12 mouse cellular contexts compared by ENCODE assay signal in the genomic region with DNA sequence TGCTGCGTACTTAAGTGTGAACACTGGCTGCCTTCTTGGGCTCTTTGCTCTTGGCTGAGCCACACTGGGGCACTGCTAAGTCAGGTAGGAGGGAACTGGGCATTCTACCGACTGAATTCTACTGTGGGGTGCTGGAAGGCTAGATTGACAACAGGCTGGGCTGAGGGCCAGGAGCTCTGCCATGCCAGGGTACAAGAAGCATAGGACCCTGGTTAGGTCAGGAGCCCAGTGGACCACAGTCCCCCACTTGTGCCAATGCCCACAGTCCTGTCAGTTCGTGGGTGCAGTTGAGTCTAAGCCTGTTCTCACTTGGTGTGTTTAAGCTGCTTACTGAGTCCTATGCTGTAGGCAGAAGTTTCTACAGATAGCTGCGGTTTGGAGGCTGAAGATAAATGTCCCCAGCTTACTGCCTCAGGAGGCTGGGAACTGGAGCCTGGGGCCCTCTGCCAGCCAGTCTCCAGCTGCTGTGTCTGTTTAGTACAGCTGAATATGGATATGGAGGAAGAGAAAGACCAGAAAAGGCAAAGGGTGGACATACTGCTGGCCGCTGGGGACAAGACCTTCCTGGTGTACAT. TPM values are rescaled to one million over a fixed set of nuclear protein-coding genes. Genes with fewer than 3 reads are reported as not detected.
A peak's percentile ranks its signal among the peaks of the same experiment; 100 is the strongest.
DNase-seq lines count a peak whose midpoint lies in the region; ATAC-seq and TF ChIP-seq lines count a peak whose summit lies in the region.
"Had no signal": no experiment of that assay in that cellular context is flagged by ENCODE, and none has a peak within 500 bp of the region (broad histone marks: within the 10 kb centered on the region; RNA-seq: fewer than 3 reads in every experiment).

No protein-coding gene starts in this region.

- no peak for TF ChIP-seq POLR2A in kidney, adult 2 months (IDR thresholded peaks at IDR 0.05; ENCODE audit: low read depth, low read length)

- H3K4me3 ChIP-seq in kidney, adult 2 months (ENCODE audit: insufficient read depth, low read depth, low read length) = no peak overlapping the region
- peak overlapping the region; percentile 60 for H3K4me3 ChIP-seq in forebrain, embryonic 13.5 days
- H3K4me3 ChIP-seq in midbrain, embryonic 11.5 days (ENCODE audit: low read depth, low read length) = no peak overlapping the region
- H3K4me3 ChIP-seq: myocyte had no signal

- no peaks in the 10 kb centered on the region for H3K27me3 ChIP-seq in kidney, adult 2 months (replicated peaks; ENCODE audit: control insufficient read depth, insufficient read depth, low read length)
- peaks cover 28% of the 10 kb centered on the region for H3K27me3 ChIP-seq in forebrain, embryonic 13.5 days
- peaks cover 19% of the 10 kb centered on the region for H3K27me3 ChIP-seq in midbrain, embryonic 11.5 days (ENCODE audit: control insufficient read depth, insufficient read depth, low read length)

- WGBS in kidney, adult 2 months = 59% methylated on average over 5 of the region's 5 CpGs
- WGBS in forebrain, embryonic 13.5 days = 55% methylated on average over 5 of the region's 5 CpGs
- 70% methylated on average over 5 of the region's 5 CpGs for WGBS in midbrain, embryonic 11.5 days

- DNase-seq in kidney, adult 2 months = peak; percentile 7
- no peak for DNase-seq in kidney, postnatal 4 days
- DNase-seq in brain, adult 2 months (ENCODE audit: low read depth, low spot score) = peak; percentile 48
- no peak for DNase-seq in midbrain, embryonic 11.5 days (ENCODE audit: low spot score, missing footprints)
- no peak for DNase-seq in embryo, embryonic 10 days (ENCODE audit: low spot score)
- DNase-seq in gastrocnemius, adult 8-10 months (ENCODE audit: low spot score in 2 of 2) = no peak

- H3K36me3 ChIP-seq in kidney, adult 2 months (ENCODE audit: control insufficient read depth, insufficient read depth, low read length) = no peaks in the 10 kb centered on the region
- H3K36me3 ChIP-seq in forebrain, embryonic 13.5 days (ENCODE audit: poor library complexity, severe bottlenecking) = no peaks in the 10 kb centered on the region
- H3K36me3 ChIP-seq in midbrain, embryonic 11.5 days (ENCODE audit: control insufficient read depth, insufficient read depth, low read length) = no peaks in the 10 kb centered on the region

- no peak overlapping the region for H3K9ac ChIP-seq in forebrain, embryonic 13.5 days
- no peak overlapping the region for H3K9ac ChIP-seq in midbrain, embryonic 11.5 days (ENCODE audit: low read length)

- H3K27ac ChIP-seq in kidney, adult 2 months (ENCODE audit: insufficient read depth, low read depth, low read length) = peak overlapping the region; percentile 37; the same call in 1 of the 2 replicates
- no peak overlapping the region for H3K27ac ChIP-seq in forebrain, embryonic 13.5 days
- no peak overlapping the region for H3K27ac ChIP-seq in midbrain, embryonic 11.5 days (ENCODE audit: low read depth, low read length)

- H3K4me1 ChIP-seq in kidney, adult 2 months (ENCODE audit: control insufficient read depth, insufficient read depth, low read length) = no peaks in the 10 kb centered on the region; the same call in 1 of the 2 replicates
- peaks cover 18% of the 10 kb centered on the region for H3K4me1 ChIP-seq in forebrain, embryonic 13.5 days
- peaks cover 8% of the 10 kb centered on the region for H3K4me1 ChIP-seq in midbrain, embryonic 11.5 days (ENCODE audit: control insufficient read depth, insufficient read depth, low read length)

- no peak for TF ChIP-seq CTCF in kidney, adult 2 months (conservative IDR thresholded peaks at IDR 0.05; ENCODE audit: insufficient read depth, insufficient read length, low read depth, low read length)

- H3K4me2 ChIP-seq in forebrain, embryonic 13.5 days = peak overlapping the region; percentile 99
- H3K4me2 ChIP-seq in midbrain, embryonic 11.5 days = peak overlapping the region; percentile 95; the same call in 1 of the 2 replicates

- no peak for ATAC-seq in forebrain, embryonic 13.5 days
- ATAC-seq in midbrain, embryonic 11.5 days (ENCODE audit: low FRiP score) = no peak
- ATAC-seq in megakaryocyte-erythroid progenitor cell, adult 5-6 weeks (replicated peaks; ENCODE audit: low FRiP score, low TSS enrichment, poor library complexity, severe bottlenecking) = no peak

- no peaks in the 10 kb centered on the region for H3K9me3 ChIP-seq in forebrain, embryonic 13.5 days (replicated peaks)
- H3K9me3 ChIP-seq in midbrain, embryonic 11.5 days (ENCODE audit: control insufficient read depth, low read length) = no peaks in the 10 kb centered on the region

RNA-seq across cellular contexts. Expression of a gene that starts 0.8 kb away (rescaled TPM):
- 36.1 and 47.1 TPM in 2 replicates for polyA plus RNA-seq in kidney, adult 2 months (2012; rRNA removed)
- polyA plus RNA-seq in forebrain, embryonic 13.5 days (2015; fragmentation: Nextera tagmentation; extraction: Ambion mirVana) = 3.2 and 4.5 TPM in 2 replicates
- 0.23 and 0.32 TPM in 2 replicates for polyA plus RNA-seq in midbrain, embryonic 11.5 days (2014; fragmentation: Nextera tagmentation; extraction: Ambion mirVana)
- total RNA-seq in megakaryocyte-erythroid progenitor cell, adult 5-6 weeks (2014; fragmentation: Nextera tagmentation) = not detected in 2 replicates
- total RNA-seq in megakaryocyte-erythroid progenitor cell, adult 5-6 weeks (2017) = not detected in 2 replicates
- total RNA-seq in gastrocnemius, adult 8-10 months (2022) = under 1 TPM in 3 of 4 experiments, not detected in 1; 0.10 to 0.31 (median 0.24) TPM
- polyA plus RNA-seq: myocyte had no signal

RNA-seq across cellular contexts. Expression of a gene that starts 15.7 kb away (rescaled TPM):
- 0.06 TPM in 1 of 2 replicates, not detected in the other for polyA plus RNA-seq in kidney, adult 2 months (2012; rRNA removed)
- not detected in 2 replicates for polyA plus RNA-seq in forebrain, embryonic 13.5 days (2015; fragmentation: Nextera tagmentation; extraction: Ambion mirVana)
- polyA plus RNA-seq in midbrain, embryonic 11.5 days (2014; fragmentation: Nextera tagmentation; extraction: Ambion mirVana) = not detected in 2 replicates
- not detected in 2 replicates for total RNA-seq in megakaryocyte-erythroid progenitor cell, adult 5-6 weeks (2014; fragmentation: Nextera tagmentation)
- not detected in 2 replicates for total RNA-seq in megakaryocyte-erythroid progenitor cell, adult 5-6 weeks (2017)
- total RNA-seq in gastrocnemius, adult 8-10 months (2022) = not detected
- total RNA-seq: gastrocnemius, postnatal 4 days; left cerebral cortex, adult 18-20 months had no signal
- polyA plus RNA-seq: myocyte had no signal

RNA-seq across cellular contexts. Expression of a gene that starts 39.8 kb away (rescaled TPM):
- not detected in 2 replicates for polyA plus RNA-seq in kidney, adult 2 months (2012; rRNA removed)
- polyA plus RNA-seq in forebrain, embryonic 13.5 days (2015; fragmentation: Nextera tagmentation; extraction: Ambion mirVana) = not detected in 2 replicates
- polyA plus RNA-seq in midbrain, embryonic 11.5 days (2014; fragmentation: Nextera tagmentation; extraction: Ambion mirVana) = not detected in 2 replicates
- total RNA-seq in megakaryocyte-erythroid progenitor cell, adult 5-6 weeks (2014; fragmentation: Nextera tagmentation) = not detected in 2 replicates
- not detected in 2 replicates for total RNA-seq in megakaryocyte-erythroid progenitor cell, adult 5-6 weeks (2017)
- not detected for total RNA-seq in gastrocnemius, adult 8-10 months (2022)
- total RNA-seq: ES-E14; gastrocnemius, postnatal 4 days; left cerebral cortex, adult 18-20 months had no signal
- polyA plus RNA-seq: myocyte had no signal

RNA-seq across cellular contexts. Expression of a gene that starts 47.1 kb away (rescaled TPM):
- not detected in 2 replicates for polyA plus RNA-seq in kidney, adult 2 months (2012; rRNA removed)
- polyA plus RNA-seq in forebrain, embryonic 13.5 days (2015; fragmentation: Nextera tagmentation; extraction: Ambion mirVana) = not detected in 2 replicates
- not detected in 2 replicates for polyA plus RNA-seq in midbrain, embryonic 11.5 days (2014; fragmentation: Nextera tagmentation; extraction: Ambion mirVana)
- not detected in 2 replicates for total RNA-seq in megakaryocyte-erythroid progenitor cell, adult 5-6 weeks (2014; fragmentation: Nextera tagmentation)
- total RNA-seq in megakaryocyte-erythroid progenitor cell, adult 5-6 weeks (2017) = not detected in 2 replicates
- total RNA-seq in gastrocnemius, adult 8-10 months (2022) = not detected
- total RNA-seq: ES-E14; gastrocnemius, postnatal 4 days; left cerebral cortex, adult 18-20 months had no signal
- polyA plus RNA-seq: myocyte had no signal

Comparison
In these comparisons a context has a peak if more than half of its experiments do, and no peak if none do; other contexts are left out.
1. DNase-seq: peak in kidney, adult 2 months (single experiment) and brain, adult 2 months (single experiment); none in kidney, postnatal 4 days (0 of 2), midbrain, embryonic 11.5 days (single experiment), embryo, embryonic 10 days (single experiment) and gastrocnemius, adult 8-10 months (0 of 2).